Mouse (Mus musculus) limb, embryonic 12.5 days (tissue): ENCODE data around the gene Cpeb4. TPM values are rescaled to one million over a fixed set of nuclear protein-coding genes. Genes with fewer than 3 reads are reported as not detected.
"Not testable (repeated sequence)": the region's sequence is repeated elsewhere in the genome, so short reads cannot be mapped to it uniquely, and the experiment has no call there.

Source experiments
- ATAC-seq: fragments of 200-750 bp; cut with Nextera tagmentation; 2 replicates; pipeline ENCODE4 v1.8.0; 2017; ENCODE audit warnings: low read depth, moderate TSS enrichment; ENCODE audit not compliant: insufficient number of reproducible peaks, insufficient read depth, low FRiP score, low TSS enrichment
- H3K27ac ChIP-seq: fragments of 300-500 bp; sonication (generic); 2 replicates; pipeline ENCODE4 v1.5.1; 2016; ENCODE audit warnings: mild to moderate bottlenecking, moderate library complexity
- H3K27me3 ChIP-seq: fragments of 300-500 bp; sonication (generic); 2 replicates; pipeline ENCODE4 v1.6.1; 2016; ENCODE audit warnings: mild to moderate bottlenecking, moderate library complexity
- H3K36me3 ChIP-seq: fragments of 300-500 bp; sonication (generic); 2 replicates; pipeline ENCODE4 v1.6.1; 2016; ENCODE audit warnings: mild to moderate bottlenecking, moderate library complexity
- H3K4me1 ChIP-seq: fragments of 300-500 bp; sonication (generic); replicated peaks from 2 replicates; pipeline ENCODE4 v1.6.1; 2016
- H3K4me2 ChIP-seq: fragments of 300-500 bp; sonication (generic); 2 replicates; pipeline ENCODE4 v1.6.1; 2016; ENCODE audit warnings: mild to moderate bottlenecking, moderate library complexity
- H3K4me3 ChIP-seq: fragments of 300-500 bp; sonication (generic); replicated peaks from 2 replicates; pipeline ENCODE4 v1.5.1; 2016; ENCODE audit warnings: mild to moderate bottlenecking
- H3K9ac ChIP-seq: fragments of 300-500 bp; sonication (generic); replicated peaks from 2 replicates; pipeline ENCODE4 v1.6.1; 2016; ENCODE audit warnings: mild to moderate bottlenecking, moderate library complexity
- H3K9me3 ChIP-seq: fragments of 300-500 bp; sonication (generic); 2 replicates; pipeline ENCODE4 v1.6.1; 2016; ENCODE audit warnings: mild to moderate bottlenecking, moderate library complexity
- WGBS: fragments of 180-500 bp; shearing (Covaris S2); methylation state at CpG from one replicate; pipeline ENCODE4 v1.1.7; 2016; 5-methylcytosine and 5-hydroxymethylcytosine counted together
- polyA plus RNA-seq: library from polyadenylated mRNA; unstranded; fragments of >200 nt; fragmentation: Nextera tagmentation; extraction: Ambion mirVana; gene quantifications from 2 replicates; pipeline ENCODE4 v1.2.1, GENCODE M21; 2016

Cpeb4 gene
- polyA plus RNA-seq, 1 experiment from 2014 or later, result 2.5 TPM

DNA sequence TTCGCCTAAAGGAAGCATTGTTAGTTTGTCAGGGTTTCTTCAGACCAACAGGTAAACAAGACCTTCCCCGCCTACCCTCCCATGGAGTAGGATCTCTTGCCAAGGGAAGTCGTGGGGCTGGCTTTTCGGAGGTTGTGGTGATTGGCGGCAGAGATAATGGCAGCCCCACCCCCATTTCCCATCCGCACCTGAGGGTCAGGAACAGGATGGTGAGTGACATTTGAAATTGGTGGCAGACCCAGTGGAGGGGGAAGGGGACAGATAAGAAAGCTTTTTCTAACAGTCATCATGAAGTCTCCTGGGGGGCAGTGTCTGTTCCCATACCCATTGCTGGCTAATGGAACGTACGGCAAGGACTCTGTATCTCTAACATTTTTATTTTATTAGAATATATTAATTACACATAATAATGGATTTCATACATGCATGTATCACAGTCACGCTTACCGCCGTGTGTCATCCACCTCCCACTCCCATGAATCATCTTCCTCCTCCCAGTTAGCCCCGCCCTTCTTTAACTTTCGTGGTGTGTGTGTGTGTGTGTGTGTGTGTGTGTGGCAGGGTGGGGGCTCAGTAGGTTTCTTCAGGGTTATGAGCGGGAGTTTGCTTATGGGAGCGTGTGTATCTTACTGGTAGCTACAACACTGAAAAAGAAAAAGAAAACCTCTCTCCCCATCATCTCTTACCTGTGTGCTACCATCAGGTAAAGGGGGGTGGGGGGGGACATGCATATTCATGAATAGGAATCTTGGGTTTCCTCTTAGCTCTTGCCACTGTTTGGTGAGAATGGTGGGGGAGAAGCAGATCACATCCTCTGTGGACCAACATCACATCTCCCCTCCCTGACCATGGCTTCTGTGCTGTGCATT lies 76.7 kb downstream of the Cpeb4 start:
- Histone ChIP-seq H3K27me3 (peaks cover 21% of the 10 kb centered on the region), H3K9ac (no peak overlapping the region; the same call in 1 of the 2 replicates), H3K4me3 (peak overlapping the region; percentile 40), H3K36me3 (no peaks in the 10 kb centered on the region), H3K27ac (no peak overlapping the region), H3K4me1 (0 out of 2 replicates have a peak, but pooled peaks cover 3% of the 10 kb centered on the region), H3K4me2 (peak overlapping the region; percentile 62), H3K9me3 (no peaks in the 10 kb centered on the region)
- peak; percentile 11; the same call in 1 of the 2 replicates for ATAC-seq
- 20% methylated on average over 15 of the region's 15 CpGs for WGBS

DNA sequence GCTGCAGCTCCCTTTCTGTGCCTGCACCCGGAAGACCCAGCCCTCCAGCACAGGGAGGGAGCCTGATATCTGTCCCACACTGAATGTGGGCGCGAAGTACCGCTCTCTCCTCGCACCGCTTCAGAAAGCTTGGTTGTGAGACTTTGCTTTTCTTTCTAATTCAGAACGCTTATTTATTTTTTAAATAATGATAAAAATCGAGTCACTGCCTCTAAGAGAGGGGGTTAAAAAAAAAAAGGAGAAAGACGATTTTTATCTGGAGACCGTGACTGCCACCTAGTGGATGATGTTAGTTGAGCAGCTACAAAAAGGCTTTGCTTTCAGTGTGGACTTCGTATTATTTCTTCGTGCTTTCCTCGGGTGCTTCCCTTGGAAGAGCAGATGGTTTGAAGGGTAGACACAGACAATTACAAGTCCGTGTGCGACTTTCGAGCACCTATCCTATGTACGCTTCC lies 77.3 kb downstream of the Cpeb4 start:
- Histone ChIP-seq H3K4me3 (peak overlapping the region; percentile 40), H3K9ac (no peak overlapping the region), H3K36me3 (no peaks in the 10 kb centered on the region), H3K27ac (no peak overlapping the region), H3K9me3 (no peaks in the 10 kb centered on the region), H3K27me3 (peaks cover 21% of the 10 kb centered on the region), H3K4me2 (peak overlapping the region; percentile 62), H3K4me1 (0 out of 2 replicates have a peak, but pooled peaks cover 3% of the 10 kb centered on the region)
- peak; percentile 72 for ATAC-seq
- WGBS, result 2% methylated on average over 17 of the region's 17 CpGs

DNA sequence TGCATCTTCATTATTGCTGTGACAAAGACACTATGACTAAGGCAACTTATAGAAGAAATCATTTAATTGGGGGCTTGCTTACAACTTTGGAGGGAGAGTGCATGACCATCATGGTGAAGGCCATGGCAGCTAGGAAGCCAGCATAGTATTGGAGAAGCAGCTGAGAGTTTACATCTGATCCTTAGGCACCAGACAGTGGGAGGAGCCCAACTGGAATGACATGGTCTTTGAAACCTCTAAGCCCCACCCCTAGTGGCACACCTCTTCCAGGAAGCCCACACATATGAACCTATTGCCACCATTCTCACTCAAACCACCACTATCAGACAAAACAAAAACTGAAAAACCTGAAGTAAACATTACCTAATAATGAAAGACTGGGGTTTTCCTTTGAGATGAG lies 88.1 kb downstream of the Cpeb4 start:
- no peak overlapping the region for H3K4me3 ChIP-seq
- no peak for ATAC-seq
- no peak overlapping the region for H3K27ac ChIP-seq
- 0 out of 2 replicates have a peak, but pooled peaks cover under 1% of the 10 kb centered on the region for H3K27me3 ChIP-seq
- H3K9ac ChIP-seq, result no peak overlapping the region
- no peaks in the 10 kb centered on the region for H3K9me3 ChIP-seq
- H3K4me1 ChIP-seq, result no peaks in the 10 kb centered on the region
- H3K4me2 ChIP-seq, result no peak overlapping the region
- H3K36me3 ChIP-seq, result no peaks in the 10 kb centered on the region

DNA sequence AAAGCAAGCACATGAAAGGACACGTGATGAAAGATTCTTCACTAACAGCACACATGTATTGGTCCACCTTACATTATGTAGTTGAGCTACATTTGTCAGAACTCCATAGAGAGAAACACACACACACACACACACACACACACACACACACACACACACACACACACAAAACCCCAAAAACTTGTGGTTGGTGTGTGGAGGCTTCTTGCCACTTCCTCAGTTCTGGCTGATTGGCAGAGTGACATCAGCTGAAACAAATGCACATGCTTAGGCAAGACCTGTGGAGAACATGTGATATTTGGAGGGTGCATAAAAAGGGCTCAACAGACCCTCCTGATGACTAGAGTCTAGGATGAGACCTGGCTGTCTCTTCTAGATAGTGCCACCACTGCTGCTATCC lies 92.0 kb downstream of the Cpeb4 start:
- Histone ChIP-seq H3K9ac (no peak overlapping the region), H3K27ac (no peak overlapping the region), H3K4me3 (no peak overlapping the region), H3K4me1 (0 out of 2 replicates have a peak, but pooled peaks cover 4% of the 10 kb centered on the region), H3K4me2 (no peak overlapping the region), H3K9me3 (no peaks in the 10 kb centered on the region), H3K36me3 (no peaks in the 10 kb centered on the region), H3K27me3 (0 out of 2 replicates have a peak, but pooled peaks cover 4% of the 10 kb centered on the region)
- no peak for ATAC-seq
- 81% methylated on average over 1 of the region's 1 CpGs for WGBS

DNA sequence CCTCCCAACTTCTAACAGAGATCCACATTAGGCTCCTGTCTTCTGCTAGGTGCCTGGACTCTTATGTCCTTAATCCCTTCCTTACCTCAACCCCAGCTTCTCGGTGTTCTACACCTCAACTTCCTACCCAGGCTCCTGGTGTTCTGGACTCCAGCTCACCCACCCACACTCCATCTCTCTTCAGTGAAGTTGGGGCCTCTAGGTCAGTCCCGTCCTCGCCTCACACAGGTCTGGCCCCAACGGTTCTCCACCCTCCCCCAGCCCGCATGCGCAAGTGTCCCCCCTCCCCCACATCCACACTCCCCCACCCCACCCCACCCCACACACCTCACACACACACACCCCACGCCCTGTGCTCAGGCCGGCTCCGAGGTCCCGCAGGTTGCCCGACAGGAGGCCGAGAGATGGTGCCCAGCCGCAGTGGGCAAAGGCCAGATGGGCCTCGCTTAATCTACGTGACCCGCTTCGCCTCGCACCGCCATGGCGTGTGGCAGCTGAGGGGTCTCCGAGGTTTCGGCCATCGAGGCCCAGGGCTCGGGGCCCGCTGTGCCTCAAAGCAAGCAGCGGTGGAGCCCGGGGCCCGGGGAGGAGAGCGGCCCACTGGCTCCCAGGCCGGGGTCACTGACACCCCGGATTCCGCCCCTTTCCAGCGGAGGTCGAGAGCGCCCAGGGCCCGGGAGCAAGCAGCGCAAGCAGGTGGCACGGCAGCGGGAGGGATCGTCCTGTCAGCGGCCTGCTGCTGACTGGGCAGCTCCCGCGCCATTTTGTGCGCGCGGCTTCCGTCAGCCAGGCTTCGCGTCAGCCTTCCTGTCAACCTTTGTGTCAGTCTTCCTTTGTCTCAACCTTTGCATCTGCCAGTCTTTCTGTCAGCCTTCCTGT lies 93.5 kb downstream of the Cpeb4 start, which contains the start of gene 4930524B15Rik:
Gene 4930524B15Rik (plus strand): TSS at position 337 of the 879 bp plus-strand sequence.
- peak; percentile 52; the same call in 1 of the 2 replicates for ATAC-seq
- 42% methylated on average over 49 of the region's 49 CpGs for WGBS
- H3K27ac ChIP-seq, result no peak within 1 kb of the TSS
- H3K9ac ChIP-seq, result peak within 1 kb of the TSS; percentile 65
- 0 out of 2 replicates have a peak, but pooled peaks cover 4% of the 10 kb centered on the region for H3K4me1 ChIP-seq
- no peaks in the 10 kb centered on the region for H3K9me3 ChIP-seq
- no peaks in the 10 kb centered on the region for H3K36me3 ChIP-seq
- peak within 1 kb of the TSS; percentile 58 for H3K4me2 ChIP-seq
- 0 out of 2 replicates have a peak, but pooled peaks cover 4% of the 10 kb centered on the region for H3K27me3 ChIP-seq
- peak within 1 kb of the TSS; percentile 34 for H3K4me3 ChIP-seq

DNA sequence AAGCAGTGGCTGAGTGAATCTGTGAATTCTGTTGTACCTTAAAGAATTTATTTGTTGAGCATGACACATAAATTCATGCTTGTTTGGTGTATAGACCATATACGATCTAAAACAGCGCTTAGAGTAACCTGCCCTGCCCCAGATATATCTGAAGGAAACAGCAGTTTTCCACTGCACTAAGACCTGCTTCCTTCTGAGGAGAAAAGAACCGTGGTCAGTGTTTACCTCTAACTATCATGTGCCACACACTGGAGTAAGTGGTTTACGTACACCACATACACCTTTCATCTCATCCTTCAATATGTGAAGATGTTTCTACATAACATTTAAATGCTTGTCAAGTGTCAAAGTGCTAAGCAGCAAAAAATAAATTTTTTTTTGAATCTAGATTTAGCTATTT lies 102.1 kb downstream of the Cpeb4 start:
- Histone ChIP-seq H3K4me3 (no peak overlapping the region), H3K9me3 (no peaks in the 10 kb centered on the region), H3K27ac (no peak overlapping the region), H3K9ac (no peak overlapping the region), H3K4me2 (no peak overlapping the region), H3K4me1 (no peaks in the 10 kb centered on the region), H3K36me3 (no peaks in the 10 kb centered on the region), H3K27me3 (no peaks in the 10 kb centered on the region)
- no peak for ATAC-seq
- WGBS, result 87% methylated on average over 4 of the region's 4 CpGs

DNA sequence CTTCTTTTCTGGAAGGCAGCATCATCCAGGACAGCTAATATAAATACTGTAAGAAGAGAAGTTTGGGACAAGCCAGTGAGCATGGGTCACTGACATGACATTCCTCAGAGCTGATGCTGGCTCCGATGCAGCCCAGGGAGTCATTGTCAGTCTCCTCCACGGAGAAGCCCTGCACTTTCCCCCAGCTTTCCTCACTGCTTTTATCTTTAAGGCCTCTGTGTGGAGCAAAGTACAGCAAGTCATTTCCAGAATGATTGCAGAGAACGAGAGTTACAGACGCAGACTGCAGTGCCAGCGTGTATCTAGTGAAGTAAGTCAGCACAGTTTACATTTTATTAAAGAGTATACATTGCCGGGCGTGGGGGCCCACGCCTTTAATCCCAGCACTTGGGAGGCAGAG lies 102.8 kb downstream of the Cpeb4 start:
- no peak overlapping the region for H3K9ac ChIP-seq
- no peak for ATAC-seq
- no peak overlapping the region for H3K4me3 ChIP-seq
- H3K27me3 ChIP-seq, result no peaks in the 10 kb centered on the region
- no peaks in the 10 kb centered on the region for H3K4me1 ChIP-seq
- WGBS, result 59% methylated on average over 8 of the region's 8 CpGs
- no peaks in the 10 kb centered on the region for H3K36me3 ChIP-seq
- H3K4me2 ChIP-seq, result no peak overlapping the region
- H3K27ac ChIP-seq, result no peak overlapping the region
- peaks cover 6% of the 10 kb centered on the region for H3K9me3 ChIP-seq

DNA sequence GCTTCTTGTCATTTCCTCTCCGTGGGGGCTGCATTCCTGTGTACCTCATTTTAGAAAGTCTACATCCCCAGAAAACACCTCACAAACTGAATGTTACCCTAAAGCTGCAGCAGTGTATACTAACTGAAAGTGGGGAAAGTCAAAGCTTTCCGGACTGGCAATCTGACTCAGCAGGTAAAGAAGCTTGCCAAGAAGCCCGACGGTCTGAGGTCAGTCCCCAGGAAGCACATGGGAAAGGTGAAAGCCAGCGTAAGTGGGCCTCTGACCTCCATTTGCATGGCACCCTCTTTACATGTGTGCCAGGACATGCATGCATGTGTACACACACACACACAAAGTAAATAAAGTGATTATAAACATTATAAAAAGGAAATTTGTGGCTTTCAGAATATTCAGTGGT lies 103.7 kb downstream of the Cpeb4 start:
- H3K4me1 ChIP-seq, result no peaks in the 10 kb centered on the region
- no peak overlapping the region for H3K4me2 ChIP-seq
- H3K27ac ChIP-seq, result no peak overlapping the region
- H3K4me3 ChIP-seq, result no peak overlapping the region
- no peaks in the 10 kb centered on the region for H3K27me3 ChIP-seq
- 88% methylated on average over 5 of the region's 5 CpGs for WGBS
- no peaks in the 10 kb centered on the region for H3K36me3 ChIP-seq
- peaks cover 10% of the 10 kb centered on the region for H3K9me3 ChIP-seq
- ATAC-seq, result no peak
- H3K9ac ChIP-seq, result no peak overlapping the region

DNA sequence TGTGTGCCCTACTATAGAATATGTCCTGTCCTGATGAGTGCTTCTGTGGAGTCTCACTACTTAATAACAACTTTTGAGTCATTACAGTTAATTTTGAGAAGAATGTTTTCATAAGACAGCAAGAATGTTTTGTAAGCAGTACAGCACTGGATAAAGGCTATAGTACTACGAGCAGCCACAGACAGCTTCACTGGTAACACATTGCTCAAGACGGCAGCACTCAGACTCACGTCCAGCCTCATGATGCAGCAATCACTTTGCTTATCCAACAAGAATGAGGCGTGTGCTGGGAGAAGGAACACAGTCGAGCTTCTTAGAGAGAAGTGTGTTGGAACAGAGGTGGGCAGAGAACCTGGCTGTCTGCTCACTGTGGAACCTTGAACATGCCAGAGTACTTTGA lies 104.1 kb downstream of the Cpeb4 start:
- no peak for ATAC-seq
- H3K4me1 ChIP-seq, result no peaks in the 10 kb centered on the region

DNA sequence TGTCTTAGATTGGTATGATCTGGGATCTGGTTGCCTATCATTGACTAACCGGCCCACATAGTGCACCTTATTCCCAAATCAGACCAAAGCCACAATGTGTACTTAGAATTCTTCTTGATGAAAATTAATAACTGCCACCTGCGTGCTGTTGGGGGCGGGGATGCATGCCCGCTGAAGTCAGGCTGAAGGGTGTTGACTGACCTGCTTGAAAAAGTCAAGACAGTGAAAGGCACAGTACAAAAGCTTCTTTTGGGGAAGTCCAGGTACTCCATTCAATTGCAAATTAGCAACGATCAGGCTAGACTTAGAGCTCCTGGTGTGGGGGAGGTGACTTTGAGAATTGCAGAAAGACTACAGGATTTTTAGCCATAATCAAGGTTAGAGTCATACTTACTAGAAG lies 108.1 kb downstream of the Cpeb4 start:
- H3K27me3 ChIP-seq, H3K27ac ChIP-seq, H3K4me2 ChIP-seq, H3K36me3 ChIP-seq, ATAC-seq, H3K9ac ChIP-seq, H3K4me3 ChIP-seq, H3K4me1 ChIP-seq: not testable (repeated sequence)
- WGBS, result 87% methylated on average over 5 of the region's 5 CpGs
- H3K9me3 ChIP-seq, result peaks cover 10% of the 10 kb centered on the region

More for the DNA sequence above, 104.1 kb downstream of the Cpeb4 start:
- no peak overlapping the region for H3K4me2 ChIP-seq
- H3K4me3 ChIP-seq, result no peak overlapping the region
- no peaks in the 10 kb centered on the region for H3K27me3 ChIP-seq
- WGBS, result 79% methylated on average over 5 of the region's 5 CpGs
- no peak overlapping the region for H3K9ac ChIP-seq
- no peak overlapping the region for H3K27ac ChIP-seq
- H3K36me3 ChIP-seq, result no peaks in the 10 kb centered on the region
- H3K9me3 ChIP-seq, result peaks cover 10% of the 10 kb centered on the region

DNA sequence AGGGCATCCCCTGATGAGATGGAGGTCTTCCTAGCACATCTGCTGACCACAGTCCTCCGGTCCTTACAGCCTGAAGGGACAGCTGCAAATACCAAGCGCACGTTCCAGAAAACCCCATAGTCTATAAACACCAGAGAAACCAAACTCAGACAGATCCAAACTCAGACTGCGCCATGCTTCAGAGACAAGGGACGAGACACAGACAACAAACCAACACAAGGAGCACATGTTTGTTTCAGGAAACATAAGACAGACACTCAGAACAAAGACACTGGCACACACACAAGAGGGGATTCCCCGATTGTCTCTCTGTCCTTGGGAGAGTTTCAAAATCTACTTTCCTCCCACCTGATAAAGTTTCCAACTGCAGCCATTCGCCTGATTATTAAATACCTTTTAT lies 109.8 kb downstream of the Cpeb4 start:
- Histone ChIP-seq H3K36me3 (no peaks in the 10 kb centered on the region), H3K4me1 (no peaks in the 10 kb centered on the region), H3K4me2 (no peak overlapping the region), H3K27me3 (no peaks in the 10 kb centered on the region), H3K9ac (no peak overlapping the region), H3K27ac (no peak overlapping the region), H3K4me3 (no peak overlapping the region), H3K9me3 (peaks cover 10% of the 10 kb centered on the region)
- no peak for ATAC-seq
- WGBS, result 85% methylated on average over 7 of the region's 7 CpGs
